Mouse (Mus musculus): Measurements from ENCODE around the gene Krtap5-1. TPM values are rescaled to one million over a fixed set of nuclear protein-coding genes. Genes with fewer than 3 reads are reported as not detected.
"Not testable (repeated sequence)": the region's sequence is repeated elsewhere in the genome, so short reads cannot be mapped to it uniquely, and the experiment has no call there.

Gene Krtap5-1
- total RNA-seq, 2 experiments from 2014 or later = not detected

GRCm38 (mm10) chr7:142303249-142303648 lies 6.3 kb upstream of the Krtap5-1 start, which contains the start of gene Krtap5-4:
Gene Krtap5-4 (plus strand): TSS chr7:142303549.
- DNase-seq (ENCODE audit: low spot score in 2 of 2) = no peak

GRCm38 (mm10) chr7:142296108-142296507 lies 810 bp downstream of the Krtap5-1 start:
- DNase-seq (ENCODE audit: low spot score in 2 of 2) = not testable (repeated sequence)

GRCm38 (mm10) chr7:142295418-142295817 lies 1.5 kb downstream of the Krtap5-1 start:
- no peak for DNase-seq (ENCODE audit: low spot score in 2 of 2)

GRCm38 (mm10) chr7:142293851-142294250 lies 3.1 kb downstream of the Krtap5-1 start:
- DNase-seq (ENCODE audit: low spot score in 2 of 2) = not testable (repeated sequence)

- not testable (repeated sequence) for DNase-seq (ENCODE audit: low spot score in 2 of 2)
Measured at GRCm38 (mm10) chr7:142285910-142286612, 10.9 kb downstream of the Krtap5-1 start.

- peak; percentile 23 to 32 for DNase-seq (ENCODE audit: low spot score in 2 of 2)
Measured at GRCm38 (mm10) chr7:142285130-142285835, 11.6 kb downstream of the Krtap5-1 start.

- DNase-seq (ENCODE audit: low spot score in 2 of 2) = peak; percentile 87 to 93
Measured at GRCm38 (mm10) chr7:142284615-142285080, 12.3 kb downstream of the Krtap5-1 start.

GRCm38 (mm10) chr7:142284023-142284591 lies 12.8 kb downstream of the Krtap5-1 start:
- DNase-seq (ENCODE audit: low spot score in 2 of 2) = peak; percentile 36 to 48

- not testable (repeated sequence) for DNase-seq (ENCODE audit: low spot score in 2 of 2)
Measured at GRCm38 (mm10) chr7:142282847-142283246, 14.1 kb downstream of the Krtap5-1 start.

GRCm38 (mm10) chr7:142279291-142279690 lies 17.6 kb downstream of the Krtap5-1 start:
- DNase-seq (ENCODE audit: low spot score in 2 of 2) = not testable (repeated sequence)

GRCm38 (mm10) chr7:142278183-142278582 lies 18.7 kb downstream of the Krtap5-1 start:
- peak; percentile 58 to 67 for DNase-seq (ENCODE audit: low spot score in 2 of 2)

- not testable (repeated sequence) for DNase-seq (ENCODE audit: low spot score in 2 of 2)
Measured at GRCm38 (mm10) chr7:142274263-142274662, 22.7 kb downstream of the Krtap5-1 start, which contains the start of gene Gm4559. Gene Gm4559 (minus strand): TSS chr7:142274363.

- not testable (repeated sequence) for DNase-seq (ENCODE audit: low spot score in 2 of 2)
Measured at GRCm38 (mm10) chr7:142258254-142258653, 38.7 kb downstream of the Krtap5-1 start, which contains the start of gene Gm2431. Gene Gm2431 (minus strand): TSS chr7:142258354.

GRCm38 (mm10) chr7:142255517-142255916 lies 41.4 kb downstream of the Krtap5-1 start:
- DNase-seq (ENCODE audit: low spot score in 2 of 2) = peak; percentile 21

- DNase-seq (ENCODE audit: low spot score in 2 of 2) = peak; percentile 32 to 34
Measured at GRCm38 (mm10) chr7:142249824-142250223, 47.1 kb downstream of the Krtap5-1 start.

Other genes with a start within 250 kb of the Krtap5-1 start
- gene Mob2, start 236.1 kb downstream of the Krtap5-1 start, total RNA-seq (2021) = 10 to 100 TPM; 23.6 to 27.1 TPM
- gene Dusp8, start 201.3 kb downstream of the Krtap5-1 start, total RNA-seq (2021) = 100 to 1,000 TPM; 139 to 140 TPM
- not detected for gene Gm45618, start 176.4 kb downstream of the Krtap5-1 start, total RNA-seq (2021)
- not detected for gene Gm39115, start 161.1 kb downstream of the Krtap5-1 start, total RNA-seq (2021)
- gene Gm45337, start 152.5 kb downstream of the Krtap5-1 start, total RNA-seq (2021) = not detected
- not detected for gene Gm29735, start 140.0 kb downstream of the Krtap5-1 start, total RNA-seq (2021)
- gene Gm4553, start 131.4 kb downstream of the Krtap5-1 start, total RNA-seq (2021) = not detected
- not detected for gene Krtap5-2, start 121.1 kb downstream of the Krtap5-1 start, total RNA-seq (2021)
- gene Gm10153, start 106.7 kb downstream of the Krtap5-1 start, total RNA-seq (2021) = not detected
- not detected for gene Krtap5-3, start 95.8 kb downstream of the Krtap5-1 start, total RNA-seq (2021)
- not detected for gene Gm7579, start 85.3 kb downstream of the Krtap5-1 start, total RNA-seq (2021)
- not detected for gene Krtap5-5, start 67.1 kb downstream of the Krtap5-1 start, total RNA-seq (2021)
- gene Gm40460, start 56.0 kb downstream of the Krtap5-1 start, total RNA-seq (2021) = not detected
- gene Gm2431, start 38.8 kb downstream of the Krtap5-1 start, total RNA-seq (2021) = not detected
- not detected for gene Gm4559, start 22.8 kb downstream of the Krtap5-1 start, total RNA-seq (2021)
- not detected for gene Krtap5-4, start 6.4 kb upstream of the Krtap5-1 start, total RNA-seq (2021)
- 10 to 100 TPM; 30.0 to 31.3 TPM for gene Ifitm10, start 76.6 kb upstream of the Krtap5-1 start, total RNA-seq (2021)
- under 1 TPM in 1 of 2 experiments, not detected in 1; 0.71 TPM for gene Gm49369, start 85.5 kb upstream of the Krtap5-1 start, total RNA-seq (2021)
- gene Ctsd, start 90.9 kb upstream of the Krtap5-1 start, total RNA-seq (2021) = 100 to 1,000 TPM; 304 to 345 TPM
- gene Syt8, start 137.7 kb upstream of the Krtap5-1 start, total RNA-seq (2021) = not detected
- gene Tnni2, start 144.7 kb upstream of the Krtap5-1 start, total RNA-seq (2021) = under 1 TPM in 1 of 2 experiments, not detected in 1; 0.37 TPM
- 1 to 10 TPM; 4.2 to 4.7 TPM for gene Lsp1, start 163.7 kb upstream of the Krtap5-1 start, total RNA-seq (2021)
- gene Tnnt3, start 201.7 kb upstream of the Krtap5-1 start, total RNA-seq (2021) = under 1 TPM; 0.92 to 0.95 TPM
- gene Mrpl23, start 235.6 kb upstream of the Krtap5-1 start, total RNA-seq (2021) = 1 to 10 TPM; 4.2 to 5.1 TPM